Mouse (Mus musculus) midbrain, embryonic 14.5 days (tissue): ENCODE measurements around the gene Tmem47. TPM values are rescaled to one million over a fixed set of nuclear protein-coding genes. Genes with fewer than 3 reads are reported as not detected.

ENCODE experiments used
- ATAC-seq: fragments of 200-750 bp; cut with Nextera tagmentation; 2 replicates; pipeline ENCODE4 v1.8.0; 2017; ENCODE audit warnings: moderate number of reproducible peaks, moderate library complexity; ENCODE audit not compliant: low FRiP score, low TSS enrichment
- DNase-seq: peaks from one replicate; pipeline ENCODE4 v3.0.0-alpha.2; 2015
- H3K27ac ChIP-seq: fragments of 300-500 bp; sonication (generic); replicated peaks from 2 replicates; pipeline ENCODE4 v1.5.1; 2014; ENCODE audit warnings: mild to moderate bottlenecking, low read depth, low read length, moderate library complexity
- H3K27me3 ChIP-seq: fragments of 300-500 bp; sonication (generic); 2 replicates; pipeline ENCODE4 v1.6.1; 2014; ENCODE audit warnings: low read length, control low read depth, mixed read lengths; ENCODE audit not compliant: control insufficient read depth, insufficient read depth
- H3K36me3 ChIP-seq: fragments of 300-500 bp; sonication (generic); 2 replicates; pipeline ENCODE4 v1.6.1; 2014; ENCODE audit warnings: low read length, control low read depth; ENCODE audit not compliant: control insufficient read depth, insufficient read depth
- H3K4me1 ChIP-seq: fragments of 300-500 bp; sonication (generic); 2 replicates; pipeline ENCODE4 v1.6.1; 2014; ENCODE audit warnings: mild to moderate bottlenecking, antibody characterized with exemption, low read length, control low read depth; ENCODE audit not compliant: control insufficient read depth, insufficient read depth
- H3K4me2 ChIP-seq: fragments of 300-500 bp; sonication (generic); 2 replicates; pipeline ENCODE4 v1.6.1; 2014; ENCODE audit warnings: mild to moderate bottlenecking, low read length, moderate library complexity
- H3K4me3 ChIP-seq: fragments of 300-500 bp; sonication (generic); replicated peaks from 2 replicates; pipeline ENCODE4 v1.5.1; 2014; ENCODE audit warnings: low read depth, low read length
- H3K9ac ChIP-seq: fragments of 300-500 bp; sonication (generic); replicated peaks from 2 replicates; pipeline ENCODE4 v1.6.1; 2014; ENCODE audit warnings: mild to moderate bottlenecking, low read length, moderate library complexity
- H3K9me3 ChIP-seq: fragments of 300-500 bp; sonication (generic); 2 replicates; pipeline ENCODE4 v1.6.1; 2016; ENCODE audit warnings: low read length, control low read depth, mixed read lengths; ENCODE audit not compliant: control insufficient read depth
- WGBS: fragments of 180-500 bp; shearing (Covaris S2); extraction: QIAGEN DNeasy Blood & Tissue Kit; methylation state at CpG from one replicate; pipeline ENCODE4 v1.1.7; 2014; 5-methylcytosine and 5-hydroxymethylcytosine counted together
- polyA plus RNA-seq: library from polyadenylated mRNA; unstranded; fragments of >200 nt; fragmentation: Nextera tagmentation; extraction: Ambion mirVana; gene quantifications from 2 replicates; pipeline ENCODE4 v1.2.1, GENCODE M21; 2014

Gene Tmem47
- polyA plus RNA-seq = 22.0 and 27.5 TPM in 2 replicates

GRCm38 (mm10) chrX:81070210-81070803 is at the start of gene Tmem47:
Gene Tmem47, plus strand, starts transcription at chrX:81070698.
- DNase-seq (peak; percentile 88), ATAC-seq (peak; percentile 94)
- Histone ChIP-seq H3K36me3 (no peaks in the 10 kb centered on the region), H3K27ac (peak within 1 kb of the TSS; percentile 79), H3K9ac (peak within 1 kb of the TSS; percentile 71), H3K27me3 (no peaks in the 10 kb centered on the region), H3K4me2 (peak within 1 kb of the TSS; percentile 50), H3K4me3 (peak within 1 kb of the TSS; percentile 59), H3K9me3 (no peaks in the 10 kb centered on the region), H3K4me1 (0 out of 2 replicates have a peak, but pooled peaks cover 5% of the 10 kb centered on the region)
- 9% methylated on average over 33 of the region's 39 CpGs for WGBS

GRCm38 (mm10) chrX:81070804-81071461 is 435 bp downstream of the Tmem47 start:
- peak overlapping the region; percentile 59 for H3K4me3 ChIP-seq
- H3K4me2 ChIP-seq = peak overlapping the region; percentile 50
- no peaks in the 10 kb centered on the region for H3K36me3 ChIP-seq
- WGBS = 21% methylated on average over 38 of the region's 45 CpGs
- H3K27me3 ChIP-seq = no peaks in the 10 kb centered on the region
- peak; percentile 53 for ATAC-seq
- H3K9ac ChIP-seq = peak overlapping the region; percentile 71
- peak overlapping the region; percentile 79 for H3K27ac ChIP-seq
- no peaks in the 10 kb centered on the region for H3K9me3 ChIP-seq
- H3K4me1 ChIP-seq = 0 out of 2 replicates have a peak, but pooled peaks cover 5% of the 10 kb centered on the region
- peak; percentile 52 for DNase-seq

- DNase-seq (peak; percentile 45), ATAC-seq (no peak)
- 14% methylated on average over 11 of the region's 14 CpGs for WGBS
- H3K4me1 ChIP-seq = 0 out of 2 replicates have a peak, but pooled peaks cover 5% of the 10 kb centered on the region
- H3K27me3 ChIP-seq = no peaks in the 10 kb centered on the region
- H3K9ac ChIP-seq = peak overlapping the region; percentile 71
- H3K4me2 ChIP-seq = peak overlapping the region; percentile 50
- peak overlapping the region; percentile 59 for H3K4me3 ChIP-seq
- no peaks in the 10 kb centered on the region for H3K36me3 ChIP-seq
- no peaks in the 10 kb centered on the region for H3K9me3 ChIP-seq
- peak overlapping the region; percentile 66; the same call in 1 of the 2 replicates for H3K27ac ChIP-seq
These were observed 1.5 kb downstream of the Tmem47 start for GRCm38 (mm10) chrX:81071746-81072640.

GRCm38 (mm10) chrX:81072651-81073050 is 2.2 kb downstream of the Tmem47 start:
- peak overlapping the region; percentile 59 for H3K4me3 ChIP-seq
- 0 out of 2 replicates have a peak overlapping the region, but pooled peaks have one; percentile 13 for H3K27ac ChIP-seq
- H3K36me3 ChIP-seq = no peaks in the 10 kb centered on the region
- H3K27me3 ChIP-seq = no peaks in the 10 kb centered on the region
- H3K9me3 ChIP-seq = no peaks in the 10 kb centered on the region
- WGBS = 9% methylated on average over 2 of the region's 2 CpGs
- ATAC-seq (no peak), DNase-seq (peak; percentile 37)
- H3K9ac ChIP-seq = peak overlapping the region; percentile 20; the same call in 1 of the 2 replicates
- peak overlapping the region; percentile 50 for H3K4me2 ChIP-seq
- 0 out of 2 replicates have a peak, but pooled peaks cover 5% of the 10 kb centered on the region for H3K4me1 ChIP-seq

- Histone ChIP-seq H3K4me2 (peak overlapping the region; percentile 50), H3K9me3 (no peaks in the 10 kb centered on the region), H3K36me3 (no peaks in the 10 kb centered on the region), H3K4me3 (peak overlapping the region; percentile 10), H3K9ac (no peak overlapping the region), H3K4me1 (0 out of 2 replicates have a peak, but pooled peaks cover 5% of the 10 kb centered on the region), H3K27ac (no peak overlapping the region), H3K27me3 (no peaks in the 10 kb centered on the region)
- no peak for ATAC-seq
- peak; percentile 12 for DNase-seq
- 33% methylated on average over 4 of the region's 4 CpGs for WGBS
These were observed 3.3 kb downstream of the Tmem47 start for GRCm38 (mm10) chrX:81073834-81074233.

GRCm38 (mm10) chrX:81078522-81078921 is 8.0 kb downstream of the Tmem47 start:
- Histone ChIP-seq H3K4me2 (no peak overlapping the region), H3K4me1 (0 out of 2 replicates have a peak, but pooled peaks cover 4% of the 10 kb centered on the region), H3K27me3 (no peaks in the 10 kb centered on the region), H3K27ac (no peak overlapping the region), H3K9ac (no peak overlapping the region), H3K9me3 (no peaks in the 10 kb centered on the region), H3K4me3 (no peak overlapping the region), H3K36me3 (no peaks in the 10 kb centered on the region)
- no peak for ATAC-seq
- DNase-seq = no peak

GRCm38 (mm10) chrX:81080996-81081395 is 10.5 kb downstream of the Tmem47 start:
- Histone ChIP-seq H3K27ac (no peak overlapping the region), H3K4me1 (no peaks in the 10 kb centered on the region), H3K4me2 (no peak overlapping the region), H3K9me3 (no peaks in the 10 kb centered on the region), H3K9ac (no peak overlapping the region), H3K4me3 (no peak overlapping the region), H3K36me3 (no peaks in the 10 kb centered on the region), H3K27me3 (no peaks in the 10 kb centered on the region)
- ATAC-seq (no peak), DNase-seq (no peak)
- 69% methylated on average over 2 of the region's 2 CpGs for WGBS

GRCm38 (mm10) chrX:81085025-81085752 is 14.7 kb downstream of the Tmem47 start:
- no peak overlapping the region for H3K4me2 ChIP-seq
- no peaks in the 10 kb centered on the region for H3K36me3 ChIP-seq
- no peak overlapping the region for H3K4me3 ChIP-seq
- H3K27ac ChIP-seq = no peak overlapping the region
- ATAC-seq = peak; percentile 63; the same call in 1 of the 2 replicates
- no peaks in the 10 kb centered on the region for H3K9me3 ChIP-seq
- WGBS = 35% methylated on average over 2 of the region's 2 CpGs
- H3K4me1 ChIP-seq = no peaks in the 10 kb centered on the region
- peak; percentile 87 for DNase-seq
- no peaks in the 10 kb centered on the region for H3K27me3 ChIP-seq
- H3K9ac ChIP-seq = no peak overlapping the region
